Mouse (Mus musculus): ENCODE data around the gene Atp7b.

The Atp7b gene

GRCm38 (mm10) chr8:22025241-22025640 is 34.9 kb downstream of the Atp7b start:
- 93% methylated on average over 4 of the region's 4 CpGs for WGBS

- 53% methylated on average over 7 of the region's 7 CpGs for WGBS
These were observed 37.9 kb downstream of the Atp7b start for GRCm38 (mm10) chr8:22022244-22022643.

GRCm38 (mm10) chr8:22019498-22019897 is 40.6 kb downstream of the Atp7b start:
- 91% methylated on average over 5 of the region's 5 CpGs for WGBS

- WGBS = 50% methylated on average over 7 of the region's 7 CpGs
These were observed 42.4 kb downstream of the Atp7b start for GRCm38 (mm10) chr8:22017731-22018130.

GRCm38 (mm10) chr8:22013034-22013707 is 46.9 kb downstream of the Atp7b start:
- WGBS = 35% methylated on average over 24 of the region's 24 CpGs

GRCm38 (mm10) chr8:22009403-22009802 is 50.7 kb downstream of the Atp7b start:
- WGBS = 22% methylated on average over 3 of the region's 3 CpGs

- 83% methylated on average over 6 of the region's 6 CpGs for WGBS
These were observed 53.7 kb downstream of the Atp7b start for GRCm38 (mm10) chr8:22006423-22006822.

GRCm38 (mm10) chr8:22004750-22005522 is 55.2 kb downstream of the Atp7b start:
- WGBS = 85% methylated on average over 14 of the region's 14 CpGs

GRCm38 (mm10) chr8:21995181-21995580 is 64.9 kb downstream of the Atp7b start:
- WGBS = 64% methylated on average over 3 of the region's 3 CpGs

- 17% methylated on average over 6 of the region's 6 CpGs for WGBS
These were observed 67.9 kb downstream of the Atp7b start for GRCm38 (mm10) chr8:21992184-21992583.

- 55% methylated on average over 8 of the region's 8 CpGs for WGBS
These were observed 78.3 kb downstream of the Atp7b start for GRCm38 (mm10) chr8:21981664-21982337.

GRCm38 (mm10) chr8:21978193-21978592 is 81.9 kb downstream of the Atp7b start:
- 19% methylated on average over 4 of the region's 4 CpGs for WGBS

- 94% methylated on average over 3 of the region's 3 CpGs for WGBS
These were observed 90.6 kb downstream of the Atp7b start, which contains the start of gene Ccdc70 for GRCm38 (mm10) chr8:21969475-21969874. Gene Ccdc70 (plus strand): TSS chr8:21969775.

- WGBS = 83% methylated on average over 1 of the region's 1 CpGs
These were observed 93.5 kb downstream of the Atp7b start for GRCm38 (mm10) chr8:21966646-21967045.

GRCm38 (mm10) chr8:21958414-21958813 is 101.7 kb downstream of the Atp7b start, which contains the start of gene Fam90a1a:
Gene Fam90a1a (plus strand): TSS chr8:21958714.
- 92% methylated on average over 2 of the region's 2 CpGs for WGBS

GRCm38 (mm10) chr8:21956336-21956735 is 103.8 kb downstream of the Atp7b start:
- WGBS = 81% methylated on average over 3 of the region's 3 CpGs

- WGBS = 5% methylated on average over 9 of the region's 9 CpGs
These were observed 104.8 kb downstream of the Atp7b start for GRCm38 (mm10) chr8:21955321-21955720.

- 61% methylated on average over 9 of the region's 9 CpGs for WGBS
These were observed 112.6 kb downstream of the Atp7b start for GRCm38 (mm10) chr8:21947311-21948017.

GRCm38 (mm10) chr8:21946462-21946861 is 113.6 kb downstream of the Atp7b start, which contains the start of gene Defb13:
Gene Defb13 (plus strand): TSS chr8:21946762.
- 81% methylated on average over 6 of the region's 6 CpGs for WGBS

Data from cerebral cortex, adult 2 months (tissue).